Mouse (Mus musculus) induced T-regulatory cell, adult 2 months (primary cell): ENCODE data around the gene Zfp710.

Experiments
- DNase-seq: peaks from one replicate; pipeline ENCODE4 v3.0.0-alpha.2; 2012; ENCODE audit warnings: low read depth

Gene Zfp710

DNA sequence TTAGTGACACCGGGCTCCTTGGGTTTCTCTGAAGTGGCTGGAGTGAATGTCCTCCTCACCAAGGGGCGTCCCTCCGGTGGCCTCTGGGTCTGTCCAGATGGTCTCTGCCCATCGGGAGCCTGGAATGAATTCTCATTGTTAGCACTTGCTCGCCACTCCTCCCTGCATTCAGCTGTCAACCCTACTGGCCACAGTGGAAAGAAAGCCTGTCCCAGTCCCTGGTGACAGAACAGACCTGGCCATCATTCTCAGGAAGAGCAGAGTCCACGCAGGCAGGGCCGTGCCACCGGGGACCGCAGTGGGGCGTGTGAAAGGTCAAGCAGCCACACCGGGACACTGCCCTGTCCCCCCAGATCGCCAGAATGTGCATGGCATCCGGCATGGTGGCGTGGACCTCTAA lies 33.2 kb downstream of the Zfp710 start:
- DNase-seq = no peak

GRCm38 (mm10) chr7:80058405-80059063 lies 33.9 kb downstream of the Zfp710 start:
- no peak for DNase-seq

- DNase-seq = no peak
These were observed 34.6 kb downstream of the Zfp710 start for GRCm38 (mm10) chr7:80059064-80059838.

GRCm38 (mm10) chr7:80060012-80060778 lies 35.6 kb downstream of the Zfp710 start:
- no peak for DNase-seq

- DNase-seq = no peak
These were observed 37.6 kb downstream of the Zfp710 start for GRCm38 (mm10) chr7:80062083-80062826.

GRCm38 (mm10) chr7:80063244-80063643 lies 38.6 kb downstream of the Zfp710 start:
- no peak for DNase-seq

DNA sequence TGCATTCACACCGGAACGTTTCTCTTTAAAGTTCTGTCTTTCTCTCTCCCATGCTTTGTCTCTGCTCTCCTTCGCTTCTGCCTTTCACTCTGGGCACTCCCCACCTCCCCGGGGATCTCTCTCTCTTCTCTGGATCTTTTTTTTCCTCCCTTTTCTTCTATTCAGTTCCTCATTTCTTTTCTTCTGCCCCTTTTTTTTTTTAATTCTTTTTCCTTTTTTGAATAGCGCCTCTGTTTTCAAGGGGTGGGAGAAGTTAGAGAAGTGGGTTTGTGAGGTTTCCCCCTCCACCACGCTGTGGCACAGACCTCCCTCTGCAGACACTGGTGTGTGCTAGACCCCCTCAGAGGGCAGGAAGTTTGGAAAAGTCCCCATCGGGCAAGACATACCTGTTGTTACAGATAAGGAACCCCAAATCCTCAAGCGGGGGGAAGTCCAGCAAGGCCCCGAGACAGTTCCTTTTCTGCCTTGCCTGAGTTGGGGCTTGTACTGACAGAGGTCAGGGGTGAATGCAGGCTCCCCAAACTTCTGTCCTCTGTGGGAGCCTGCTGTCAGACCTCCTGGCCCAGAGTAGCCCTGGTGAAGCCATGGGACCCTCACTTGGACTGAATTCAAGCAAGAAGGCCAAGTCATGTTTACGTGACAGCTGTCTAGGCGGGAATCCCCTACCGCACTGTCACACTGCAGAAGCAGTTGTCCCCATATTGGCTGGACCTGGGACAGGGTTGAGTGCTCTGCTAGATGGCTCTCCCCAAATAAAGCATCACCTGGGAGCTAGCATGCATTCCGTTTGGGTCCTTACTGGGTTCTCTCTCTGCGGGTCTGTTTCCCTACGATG lies 39.5 kb downstream of the Zfp710 start:
- no peak for DNase-seq

DNA sequence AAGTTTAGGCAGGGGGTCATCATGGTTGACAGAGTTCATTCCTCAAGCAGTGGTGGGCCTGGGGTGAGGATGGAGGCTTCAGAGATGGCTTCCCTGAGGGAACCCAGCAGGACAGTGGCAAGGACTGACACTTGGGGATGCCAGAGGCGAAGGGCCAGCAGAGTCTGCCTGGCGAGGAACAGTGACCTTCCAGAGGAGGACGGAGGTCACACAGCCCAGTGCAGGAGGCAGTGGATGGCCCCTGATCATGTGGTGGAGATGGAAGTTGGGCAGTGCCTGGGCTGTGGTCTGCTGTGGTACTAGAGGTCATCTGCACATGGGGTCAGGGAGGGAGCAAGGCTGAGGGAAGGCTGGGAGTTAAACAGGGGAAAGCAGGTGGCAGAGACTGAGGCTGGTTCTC lies 40.6 kb downstream of the Zfp710 start:
- no peak for DNase-seq

DNA sequence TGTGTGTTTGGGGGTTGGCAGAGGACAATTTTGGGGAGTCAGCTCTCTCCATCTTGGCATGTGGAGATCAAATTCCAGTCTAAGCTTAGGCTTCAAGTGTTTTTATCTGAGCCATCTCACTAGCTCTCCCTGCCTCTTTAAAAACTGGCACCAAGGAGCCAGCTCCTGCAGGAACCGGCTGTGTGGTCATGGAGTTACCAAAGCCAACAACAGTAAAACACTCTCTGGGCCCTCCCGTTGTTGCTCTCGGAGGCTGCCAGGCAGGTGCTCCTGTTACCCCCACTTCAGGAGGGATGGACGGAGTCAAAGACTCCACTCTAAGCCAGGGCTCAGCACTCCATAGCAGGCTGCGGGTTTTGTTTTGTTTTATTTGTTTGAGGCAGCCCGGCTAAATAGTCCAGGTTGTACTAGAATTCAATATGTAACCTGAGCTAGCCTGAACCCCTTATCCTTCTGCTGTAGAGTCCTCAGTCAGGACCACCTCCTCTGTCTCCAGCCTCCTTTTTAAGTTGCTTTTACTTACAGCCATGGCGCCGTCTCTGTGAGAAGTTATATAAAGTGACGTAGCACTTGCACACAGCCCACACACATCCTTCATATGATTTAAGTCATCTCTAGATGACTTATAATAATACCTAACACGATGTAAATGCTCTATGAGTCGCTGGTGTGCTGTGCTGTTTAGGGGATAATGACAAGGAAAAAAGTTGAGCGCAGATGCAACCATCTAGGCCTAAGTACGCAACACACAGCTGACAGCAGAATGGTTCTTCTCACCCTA lies 42.3 kb downstream of the Zfp710 start:
- DNase-seq = no peak

GRCm38 (mm10) chr7:80068341-80068740 lies 43.7 kb downstream of the Zfp710 start:
- DNase-seq = no peak

GRCm38 (mm10) chr7:80069615-80070327 lies 45.2 kb downstream of the Zfp710 start:
- no peak for DNase-seq

GRCm38 (mm10) chr7:80071209-80071608 lies 46.6 kb downstream of the Zfp710 start:
- DNase-seq = no peak

GRCm38 (mm10) chr7:80072297-80072696 lies 47.7 kb downstream of the Zfp710 start:
- no peak for DNase-seq

- DNase-seq = no peak
These were observed 48.9 kb downstream of the Zfp710 start for GRCm38 (mm10) chr7:80073506-80073905.

GRCm38 (mm10) chr7:80074921-80075441 lies 50.4 kb downstream of the Zfp710 start:
- peak; percentile 72 for DNase-seq

DNA sequence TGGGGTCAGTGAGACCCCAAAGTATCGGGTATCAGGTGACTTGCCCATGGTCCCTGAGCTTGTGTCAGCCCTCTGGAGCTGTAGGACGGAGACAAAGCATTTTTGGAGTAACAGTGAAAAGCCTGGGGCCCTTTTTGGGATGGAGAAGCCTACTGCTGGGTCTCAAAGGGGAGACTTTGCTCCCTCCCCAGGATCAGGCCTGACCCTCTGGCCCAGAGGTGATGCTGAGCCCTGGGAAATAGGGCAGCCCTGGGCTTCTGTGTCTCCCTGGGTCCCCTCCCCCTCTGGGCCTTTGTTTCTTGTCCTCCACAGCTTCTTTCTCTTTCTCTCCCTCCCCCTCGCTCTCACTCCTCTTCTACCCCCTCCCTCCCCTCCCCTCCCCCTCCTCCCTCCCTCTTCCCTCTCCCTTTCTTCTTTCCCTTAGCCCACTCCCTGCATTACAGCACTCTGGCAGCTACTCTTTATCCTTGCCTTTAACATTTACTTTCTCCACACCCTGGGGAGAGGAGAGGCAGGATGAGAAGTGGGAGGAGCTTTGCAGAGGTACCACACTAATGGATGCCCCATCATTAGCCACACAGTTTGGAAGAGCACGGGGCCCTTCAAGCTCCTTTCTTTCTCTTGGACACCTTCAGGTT lies 51.5 kb downstream of the Zfp710 start:
- DNase-seq = no peak

DNA sequence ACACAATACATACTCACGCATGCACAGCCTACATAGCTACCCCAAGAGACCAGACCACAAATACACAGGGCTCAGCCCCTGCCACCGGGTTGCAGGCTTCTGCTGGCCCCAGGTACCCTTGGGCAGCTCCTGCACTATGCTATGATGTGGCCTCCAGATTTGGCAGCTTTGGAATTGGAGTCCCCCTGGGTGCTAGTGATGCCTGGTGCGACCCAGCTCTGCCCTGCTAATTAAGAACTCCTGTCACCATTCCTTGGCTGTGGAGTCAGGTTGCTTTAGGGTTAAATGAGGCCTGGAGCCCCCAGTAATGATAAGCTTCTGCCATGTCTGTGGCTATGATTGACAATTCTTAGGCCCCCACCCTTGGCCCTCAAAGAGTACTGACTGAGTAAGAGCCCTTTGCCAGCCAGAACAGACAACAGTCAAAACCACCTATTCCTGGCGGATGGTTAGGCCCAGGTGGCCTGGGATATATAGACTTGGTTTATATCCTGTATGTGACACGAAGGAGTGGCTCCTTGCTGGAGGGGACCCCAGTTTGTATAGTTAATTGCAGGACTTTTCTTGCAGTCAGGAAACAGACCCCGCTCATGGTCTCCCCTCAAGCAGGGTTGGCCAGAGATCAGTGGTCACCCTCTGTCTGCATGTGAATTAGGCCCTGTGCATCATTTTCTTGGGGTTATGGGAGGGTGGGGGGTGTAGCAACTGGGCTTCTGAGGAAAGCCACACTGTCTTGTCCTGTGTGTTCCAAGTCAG lies 52.5 kb downstream of the Zfp710 start:
- DNase-seq = no peak

DNA sequence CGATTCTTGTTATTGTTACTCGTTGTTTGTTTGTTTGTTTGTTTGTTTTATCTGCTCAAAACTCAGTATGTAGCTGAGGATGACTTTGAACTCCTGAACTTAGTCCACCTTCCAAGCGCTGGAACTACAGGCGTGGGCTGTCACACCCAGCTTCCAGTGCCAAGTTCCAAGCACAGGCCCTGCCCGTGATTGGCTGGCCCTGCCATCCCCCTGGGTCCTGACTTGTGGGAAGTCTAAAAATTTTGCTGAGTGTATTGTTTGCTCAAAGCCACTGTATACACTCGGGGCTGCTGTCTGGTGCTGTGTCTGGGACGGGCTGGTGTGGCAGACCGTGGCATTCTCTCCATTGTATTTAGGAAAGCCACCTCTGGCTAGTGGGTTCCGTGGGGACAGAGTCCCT lies 53.2 kb downstream of the Zfp710 start:
- DNase-seq = no peak
